Mouse (Mus musculus) liver, embryonic 13.5 days (tissue): ENCODE measurements around the gene Gm20852. TPM values are rescaled to one million over a fixed set of nuclear protein-coding genes. Genes with fewer than 3 reads are reported as not detected.
"Not testable (repeated sequence)": the region's sequence is repeated elsewhere in the genome, so short reads cannot be mapped to it uniquely, and the experiment has no call there.

Experiments used
- ATAC-seq: fragments of 200-750 bp; cut with Nextera tagmentation; 2 replicates; pipeline ENCODE4 v1.8.0; 2017; ENCODE audit warnings: low read depth, mild to moderate bottlenecking, moderate number of reproducible peaks, moderate library complexity
- DNase-seq: peaks from one replicate; pipeline ENCODE4 v3.0.0; 2022
- H3K27ac ChIP-seq: fragments of 300-500 bp; sonication (generic); 2 replicates; pipeline ENCODE4 v1.5.1; 2015; ENCODE audit warnings: moderate library complexity, mild to moderate bottlenecking, inconsistent platforms
- H3K27me3 ChIP-seq: fragments of 300-500 bp; sonication (generic); 2 replicates; pipeline ENCODE4 v1.6.1; 2015; ENCODE audit warnings: mild to moderate bottlenecking, inconsistent platforms
- H3K36me3 ChIP-seq: fragments of 300-500 bp; sonication (generic); 2 replicates; pipeline ENCODE4 v1.6.1; 2015; ENCODE audit warnings: mild to moderate bottlenecking, inconsistent platforms
- H3K4me1 ChIP-seq: fragments of 300-500 bp; sonication (generic); replicated peaks from 2 replicates; pipeline ENCODE4 v1.6.1; 2015; ENCODE audit warnings: inconsistent platforms
- H3K4me2 ChIP-seq: fragments of 300-500 bp; sonication (generic); 2 replicates; pipeline ENCODE4 v1.6.1; 2015; ENCODE audit warnings: inconsistent platforms, mild to moderate bottlenecking, moderate library complexity
- H3K4me3 ChIP-seq: fragments of 300-500 bp; sonication (generic); replicated peaks from 2 replicates; pipeline ENCODE4 v1.5.1; 2015; ENCODE audit warnings: mild to moderate bottlenecking, inconsistent platforms
- H3K9ac ChIP-seq: fragments of 300-500 bp; sonication (generic); 2 replicates; pipeline ENCODE4 v1.6.1; 2015; ENCODE audit warnings: mild to moderate bottlenecking, inconsistent platforms
- H3K9me3 ChIP-seq: fragments of 300-500 bp; sonication (generic); replicated peaks from 2 replicates; pipeline ENCODE4 v1.6.1; 2016; ENCODE audit warnings: inconsistent platforms
- WGBS: fragments of 180-500 bp; shearing (Covaris S2); methylation state at CpG from one replicate; pipeline ENCODE4 v1.1.7; 2015; ENCODE audit not compliant: insufficient replicate concordance; 5-methylcytosine and 5-hydroxymethylcytosine counted together
- polyA plus RNA-seq: library from polyadenylated mRNA; unstranded; fragments of >200 nt; fragmentation: Nextera tagmentation; extraction: Ambion mirVana; gene quantifications from 2 replicates; pipeline ENCODE4 v1.2.1, GENCODE M21; 2015

The Gm20852 gene
- not detected in 2 replicates for polyA plus RNA-seq

- not testable (repeated sequence) for H3K27ac ChIP-seq, DNase-seq, H3K9me3 ChIP-seq, H3K4me3 ChIP-seq, H3K36me3 ChIP-seq, H3K4me1 ChIP-seq, H3K27me3 ChIP-seq, H3K9ac ChIP-seq, ATAC-seq, H3K4me2 ChIP-seq
- WGBS, result no CpG with 5 or more reads among the region's 4 CpGs
Measured at GRCm38 (mm10) chrY:66742023-66742422, at the start of gene Gm20852. TSS of gene Gm20852 (minus strand) at chrY:66742123.
